Mouse (Mus musculus) liver, adult 2 months (tissue): Measurements from ENCODE around the gene Slc17a7. TPM values are rescaled to one million over a fixed set of nuclear protein-coding genes. Genes with fewer than 3 reads are reported as not detected.
A peak's percentile ranks its signal among the peaks of the same experiment; 100 is the strongest.
"Not testable (repeated sequence)": the region's sequence is repeated elsewhere in the genome, so short reads cannot be mapped to it uniquely, and the experiment has no call there.

Experiments used
- DNase-seq: peaks from one replicate; pipeline ENCODE4 v3.0.0-alpha.2; 2011; ENCODE audit warnings: low read depth, low spot score; ENCODE audit errors: extremely low read depth
- H3K27ac ChIP-seq: fragments of 200-500 bp; replicated peaks from 2 replicates; pipeline ENCODE4 v1.5.1; 2012; ENCODE audit warnings: low read depth, mild to moderate bottlenecking, control low read depth, inconsistent platforms, low read length; ENCODE audit not compliant: insufficient read depth
- H3K27me3 ChIP-seq: fragments of 200-500 bp; 2 replicates; pipeline ENCODE4 v1.6.1; 2012; ENCODE audit warnings: mild to moderate bottlenecking, moderate library complexity, low read length, inconsistent platforms; ENCODE audit not compliant: control insufficient read depth, insufficient read depth
- H3K36me3 ChIP-seq: fragments of 200-500 bp; 2 replicates; pipeline ENCODE4 v1.6.1; 2012; ENCODE audit warnings: low read length, inconsistent platforms; ENCODE audit not compliant: control insufficient read depth, insufficient read depth
- H3K4me1 ChIP-seq: fragments of 200-500 bp; 2 replicates; pipeline ENCODE4 v1.6.1; 2011; ENCODE audit warnings: low read length; ENCODE audit not compliant: control insufficient read depth, insufficient read depth
- H3K4me3 ChIP-seq: fragments of 200-500 bp; 2 replicates; pipeline ENCODE4 v1.5.1; 2011; ENCODE audit warnings: low read depth, mild to moderate bottlenecking, control low read depth, low read length, moderate library complexity; ENCODE audit not compliant: insufficient read depth
- H3K79me2 ChIP-seq: fragments of 200-500 bp; 2 replicates; pipeline ENCODE4 v1.6.1; 2012; ENCODE audit warnings: inconsistent platforms, mild to moderate bottlenecking, low read length, moderate library complexity; ENCODE audit not compliant: control insufficient read depth, insufficient read depth
- H3K9ac ChIP-seq: fragments of 200-500 bp; 2 replicates; pipeline ENCODE4 v1.6.1; 2012; ENCODE audit warnings: low read depth, mild to moderate bottlenecking, control low read depth, inconsistent platforms, low read length
- CTCF ChIP-seq: fragments of 200-500 bp; IDR thresholded peaks from 2 replicates; pipeline ENCODE4 v1.5.1; 2011; ENCODE audit warnings: low read depth, low read length, control low read depth
- POLR2A ChIP-seq: fragments of 200-500 bp; IDR thresholded peaks from 2 replicates; pipeline ENCODE4 v1.6.1; 2011; ENCODE audit warnings: low read length, control low read depth; ENCODE audit not compliant: insufficient read depth; ENCODE audit errors: extremely low read depth
- WGBS: fragments of 180-500 bp; shearing (Covaris S2); methylation state at CpG from one replicate; pipeline ENCODE4 v1.1.7; 2018; 5-methylcytosine and 5-hydroxymethylcytosine counted together
- polyA plus RNA-seq: library from polyadenylated mRNA; depleted of rRNA; stranded (reverse); fragments of >200 nt; gene quantifications from 2 replicates; pipeline ENCODE4 v1.2.3, GENCODE M21; 2012
- total RNA-seq: library from RNA; depleted of rRNA; stranded (reverse); fragments of >200 nt; gene quantifications from 2 replicates; pipeline ENCODE4 v1.2.3, GENCODE M21; 2014

Slc17a7 gene
- total and polyA plus RNA-seq, 2 experiments: not detected

DNA sequence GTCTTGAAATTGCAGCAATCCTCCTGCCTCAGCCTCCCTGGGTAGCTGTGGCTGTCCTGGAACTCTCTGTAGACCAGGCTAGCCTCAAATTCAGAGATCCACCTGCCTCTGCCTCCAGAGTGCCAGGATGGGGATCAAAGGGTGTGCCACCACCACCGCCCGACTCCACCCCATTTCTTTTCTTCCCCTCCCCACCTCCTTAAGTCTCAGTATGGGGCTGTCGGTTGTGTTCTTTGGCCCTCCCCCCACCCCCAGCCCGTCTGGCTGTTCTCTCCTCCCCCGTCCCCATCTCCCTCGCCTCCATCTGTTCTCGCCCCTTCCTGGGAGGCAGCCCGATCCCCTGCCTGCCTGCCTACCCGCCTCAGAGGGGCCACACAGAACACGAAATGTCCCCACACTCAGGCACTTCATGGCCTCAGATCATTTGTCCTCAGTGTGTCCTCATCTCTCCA lies 3.2 kb downstream of the Slc17a7 start:
- no peak overlapping the region for H3K9ac ChIP-seq
- no peaks in the 10 kb centered on the region for H3K79me2 ChIP-seq
- H3K36me3 ChIP-seq: no peaks in the 10 kb centered on the region
- TF ChIP-seq POLR2A (no peak), CTCF (no peak)
- no peak overlapping the region for H3K4me3 ChIP-seq
- no peaks in the 10 kb centered on the region for H3K4me1 ChIP-seq
- DNase-seq: no peak
- WGBS: 42% methylated on average over 10 of the region's 10 CpGs
- peaks cover 29% of the 10 kb centered on the region; the same call in 1 of the 2 replicates for H3K27me3 ChIP-seq
- H3K27ac ChIP-seq: no peak overlapping the region

- TF ChIP-seq CTCF (no peak), POLR2A (no peak)
- WGBS: 9% methylated on average over 19 of the region's 19 CpGs
- no peaks in the 10 kb centered on the region for H3K36me3 ChIP-seq
- H3K9ac ChIP-seq: no peak overlapping the region
- H3K79me2 ChIP-seq: no peaks in the 10 kb centered on the region
- H3K27me3 ChIP-seq: peaks cover 29% of the 10 kb centered on the region; the same call in 1 of the 2 replicates
- no peak overlapping the region for H3K4me3 ChIP-seq
- no peaks in the 10 kb centered on the region for H3K4me1 ChIP-seq
- H3K27ac ChIP-seq: no peak overlapping the region
- no peak for DNase-seq
Observed at GRCm38 (mm10) chr7:45167761-45168445, 4.2 kb downstream of the Slc17a7 start.

DNA sequence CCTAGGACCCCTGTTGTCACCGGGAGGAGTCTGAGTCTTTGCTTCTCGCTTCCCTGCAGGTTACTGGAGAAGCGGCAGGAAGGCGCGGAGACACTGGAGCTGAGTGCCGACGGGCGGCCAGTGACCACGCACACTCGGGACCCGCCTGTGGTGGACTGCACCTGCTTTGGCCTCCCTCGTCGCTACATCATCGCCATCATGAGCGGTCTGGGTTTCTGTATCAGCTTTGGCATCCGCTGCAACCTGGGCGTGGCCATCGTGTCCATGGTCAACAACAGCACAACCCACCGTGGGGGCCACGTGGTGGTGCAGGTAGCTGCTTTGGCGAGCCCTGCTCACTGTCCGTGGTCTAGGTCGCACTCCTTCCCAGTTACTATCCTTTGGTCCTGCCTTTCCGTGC lies 4.9 kb downstream of the Slc17a7 start:
- Histone ChIP-seq H3K79me2 (no peaks in the 10 kb centered on the region), H3K27me3 (peaks cover 29% of the 10 kb centered on the region; the same call in 1 of the 2 replicates), H3K4me1 (no peaks in the 10 kb centered on the region), H3K36me3 (no peaks in the 10 kb centered on the region), H3K9ac (no peak overlapping the region), H3K27ac (no peak overlapping the region), H3K4me3 (no peak overlapping the region)
- TF ChIP-seq CTCF (no peak), POLR2A (no peak)
- DNase-seq: no peak
- 10% methylated on average over 24 of the region's 24 CpGs for WGBS

GRCm38 (mm10) chr7:45169495-45169894 lies 5.7 kb downstream of the Slc17a7 start:
- TF ChIP-seq POLR2A: no peak
- WGBS: 92% methylated on average over 3 of the region's 3 CpGs
- H3K9ac ChIP-seq: no peak overlapping the region
- no peak overlapping the region for H3K4me3 ChIP-seq
- H3K27me3 ChIP-seq: peaks cover 29% of the 10 kb centered on the region; the same call in 1 of the 2 replicates
- H3K79me2 ChIP-seq: no peaks in the 10 kb centered on the region
- H3K36me3 ChIP-seq: no peaks in the 10 kb centered on the region
- H3K27ac ChIP-seq: no peak overlapping the region
- no peak for DNase-seq
- H3K4me1 ChIP-seq: no peaks in the 10 kb centered on the region

- Histone ChIP-seq H3K4me1 (no peaks in the 10 kb centered on the region), H3K9ac (no peak overlapping the region), H3K27ac (no peak overlapping the region), H3K4me3 (no peak overlapping the region), H3K79me2 (no peaks in the 10 kb centered on the region), H3K27me3 (peaks cover 41% of the 10 kb centered on the region), H3K36me3 (no peaks in the 10 kb centered on the region)
- 59% methylated on average over 7 of the region's 7 CpGs for WGBS
- peak; percentile 47; the same call in 1 of the 2 replicates for TF ChIP-seq CTCF
- no peak for TF ChIP-seq POLR2A
- no peak for DNase-seq
Observed at GRCm38 (mm10) chr7:45172974-45173373, 9.2 kb downstream of the Slc17a7 start.

DNA sequence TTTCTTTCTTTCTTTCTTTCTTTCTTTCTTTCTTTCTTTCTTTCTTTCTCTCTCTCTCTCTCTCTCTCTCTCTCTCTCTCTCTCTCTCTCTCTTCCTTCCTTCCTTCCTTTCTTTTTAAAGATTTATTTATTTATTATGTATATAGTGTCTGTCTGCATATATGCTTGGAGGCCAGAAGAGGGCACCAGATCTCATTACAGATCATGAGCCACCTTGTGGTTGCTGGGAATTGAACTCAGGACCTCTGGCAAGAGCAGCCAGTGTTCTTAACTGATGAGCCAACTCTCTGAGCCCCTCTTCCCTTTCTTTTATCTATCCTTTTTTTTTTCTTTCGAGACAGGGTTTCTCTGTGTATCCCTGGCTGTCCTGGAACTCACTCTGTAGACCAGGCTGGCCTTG lies 10.0 kb downstream of the Slc17a7 start:
- not testable (repeated sequence) for H3K36me3 ChIP-seq, H3K27ac ChIP-seq, H3K79me2 ChIP-seq, H3K4me1 ChIP-seq, H3K4me3 ChIP-seq, H3K9ac ChIP-seq, DNase-seq
- TF ChIP-seq CTCF: peak; percentile 39; the same call in 1 of the 2 replicates
- H3K27me3 ChIP-seq: peaks cover 33% of the 10 kb centered on the region
- 67% methylated on average over 1 of the region's 1 CpGs for WGBS
